Mouse (Mus musculus) G1E (cell line): ENCODE results near the gene Gm10491.

Source experiments
- CTCF ChIP-seq: IDR thresholded peaks from 2 replicates; pipeline ENCODE4 v1.5.1; 2012; ENCODE audit warnings: low read depth, low read length, inconsistent platforms, mixed read lengths
- GATA1 ChIP-seq: IDR thresholded peaks from 2 replicates; pipeline ENCODE4 v1.6.1; 2012; ENCODE audit warnings: borderline replicate concordance, low read length, inconsistent platforms, mixed read lengths

DNA sequence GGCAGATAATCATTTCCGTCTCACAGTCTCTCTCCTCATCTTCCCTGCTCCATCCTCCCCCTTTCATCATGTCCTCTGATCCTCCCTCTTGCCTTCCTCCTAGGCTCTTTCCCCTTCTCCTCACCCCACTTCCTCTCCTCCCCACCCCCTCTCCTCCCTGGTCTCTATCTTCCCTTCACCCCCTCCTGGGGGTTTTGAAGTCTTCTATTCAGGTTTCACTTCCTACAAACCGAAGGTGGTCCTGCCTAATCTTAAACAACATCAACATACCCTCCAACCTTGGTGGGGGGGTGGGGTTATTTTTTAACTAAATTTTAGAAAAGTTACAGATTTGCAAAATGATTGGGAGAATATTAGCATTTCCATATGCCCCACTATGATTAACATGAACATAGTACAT, 39.1 kb downstream of the Gm10491 start:
- no peak for TF ChIP-seq CTCF
- TF ChIP-seq GATA1: no peak
